Mouse (Mus musculus) heart, adult 2 months (tissue): Measurements from ENCODE around the gene Ttc38.

Experiments used
- CTCF ChIP-seq: fragments of 200-600 bp; IDR thresholded peaks from 2 replicates; pipeline ENCODE4 v1.8.1; 2022; ENCODE audit warnings: antibody characterized with exemption, mild to moderate bottlenecking, moderate library complexity
- EP300 ChIP-seq: fragments of 200-500 bp; IDR thresholded peaks from 2 replicates; pipeline ENCODE4 v1.6.1; 2011; ENCODE audit warnings: low read depth, low read length, control low read depth; ENCODE audit not compliant: insufficient read depth
- POLR2A ChIP-seq: fragments of 200-500 bp; IDR thresholded peaks from 2 replicates; pipeline ENCODE4 v1.6.1; 2011; ENCODE audit warnings: mild to moderate bottlenecking, low read depth, low read length, control low read depth; ENCODE audit not compliant: insufficient read depth

DNA sequence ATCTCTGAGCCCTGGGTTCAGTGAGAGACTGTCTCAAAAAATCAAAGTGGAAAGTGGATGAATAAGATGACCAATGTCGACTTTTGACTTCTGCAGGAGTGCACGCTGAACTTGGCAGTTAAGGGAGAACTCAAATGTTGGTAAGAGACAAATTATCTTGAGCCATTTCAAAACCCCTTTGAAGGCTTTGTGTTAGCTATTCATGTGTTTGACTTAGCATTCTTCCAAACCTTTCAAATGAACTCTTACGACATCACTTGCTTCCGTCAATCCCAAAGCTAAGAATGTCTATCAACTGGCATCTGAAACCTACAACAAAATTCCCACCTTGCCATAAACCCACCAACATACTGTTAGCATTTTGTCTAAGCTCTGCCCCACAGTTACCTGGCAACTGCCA, 4.0 kb upstream of the Ttc38 start:
- TF ChIP-seq POLR2A (no peak), CTCF (no peak), EP300 (no peak)
